ENCODE assay signal across 11 mouse cellular contexts in the genomic region with DNA sequence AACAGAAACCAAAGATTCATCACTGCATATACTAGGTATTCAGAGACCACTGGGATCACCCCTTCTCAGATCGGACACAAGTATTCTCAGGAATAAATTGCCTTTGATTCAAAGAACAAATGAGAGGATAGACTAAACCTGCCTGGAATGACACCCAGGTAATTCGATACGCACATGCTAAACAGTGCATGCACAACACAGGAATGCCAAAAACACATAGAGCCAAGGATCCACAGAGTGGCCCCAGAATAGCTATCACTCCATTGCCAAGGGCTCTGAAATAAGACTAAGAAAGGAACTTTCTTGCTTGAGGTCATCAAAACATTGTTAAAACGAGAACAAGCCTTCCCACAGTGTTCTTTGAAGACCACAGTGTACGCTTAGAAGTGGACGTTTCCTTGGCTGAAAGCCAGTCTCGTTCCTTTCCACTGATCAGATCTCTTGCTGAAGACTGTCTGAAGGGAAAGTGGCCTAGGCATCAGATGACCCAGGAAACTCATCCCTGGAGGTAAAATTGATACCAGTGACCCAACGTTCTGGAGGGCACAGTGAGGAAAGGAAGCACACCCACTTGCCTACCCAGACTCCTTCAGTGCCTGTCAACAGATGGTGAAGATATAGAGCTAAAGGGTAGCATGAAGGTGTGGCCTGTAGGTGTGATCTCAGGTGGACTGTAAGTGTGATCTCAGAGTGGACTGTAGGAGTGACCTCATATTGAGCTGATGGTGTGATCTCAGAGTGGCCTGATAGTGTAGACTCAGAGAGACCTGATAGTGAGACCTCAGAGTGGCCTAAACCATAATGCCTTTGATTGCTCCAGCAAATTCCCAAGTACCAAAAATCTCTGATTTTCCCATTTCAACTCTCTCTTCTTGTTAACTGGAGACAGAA.
DNase-seq lines count a peak whose midpoint lies in the region; ATAC-seq lines count a peak whose summit lies in the region.
"Had no signal": no experiment of that assay in that cellular context is flagged by ENCODE, and none has a peak within 500 bp of the region (broad histone marks: within the 10 kb centered on the region; RNA-seq: fewer than 3 reads in every experiment).

No protein-coding gene starts in this region.

- peaks cover 11% of the 10 kb centered on the region for H3K4me1 ChIP-seq in kidney, embryonic 14.5 days (ENCODE audit: control insufficient read depth, insufficient read depth, low read length)
- no peaks in the 10 kb centered on the region for H3K4me1 ChIP-seq in hindbrain, embryonic 16.5 days (ENCODE audit: control insufficient read depth, insufficient read depth, low read depth, low read length)

- no peaks in the 10 kb centered on the region for H3K36me3 ChIP-seq in kidney, embryonic 14.5 days (ENCODE audit: control insufficient read depth, insufficient read depth, low read length)
- H3K36me3 ChIP-seq in hindbrain, embryonic 16.5 days (ENCODE audit: control insufficient read depth, insufficient read depth, low read length), result no peaks in the 10 kb centered on the region
- H3K36me3 ChIP-seq: heart, embryonic 15.5 days; limb, embryonic 15.5 days had no signal

- H3K9ac ChIP-seq in kidney, embryonic 14.5 days (ENCODE audit: low read depth, low read length), result no peak overlapping the region
- H3K9ac ChIP-seq in hindbrain, embryonic 16.5 days (ENCODE audit: low read depth, low read length), result no peak overlapping the region
- H3K9ac ChIP-seq: heart, embryonic 15.5 days; limb, embryonic 15.5 days had no signal

- peak overlapping the region; percentile 24; the same call in 1 of the 2 replicates for H3K27ac ChIP-seq in kidney, embryonic 14.5 days (ENCODE audit: low read depth, low read length)
- H3K27ac ChIP-seq in hindbrain, embryonic 16.5 days (ENCODE audit: low read depth, low read length), result no peak overlapping the region
- H3K27ac ChIP-seq: heart, embryonic 15.5 days; limb, embryonic 15.5 days had no signal

- H3K4me2 ChIP-seq in kidney, embryonic 14.5 days (replicated peaks; ENCODE audit: low read depth, low read length), result no peak overlapping the region
- H3K4me2 ChIP-seq in hindbrain, embryonic 16.5 days (ENCODE audit: low read length), result no peak overlapping the region
- H3K4me2 ChIP-seq: heart, embryonic 15.5 days; limb, embryonic 15.5 days had no signal

- H3K4me3 ChIP-seq in kidney, embryonic 14.5 days (ENCODE audit: low read length), result no peak overlapping the region
- H3K4me3 ChIP-seq in hindbrain, embryonic 16.5 days (ENCODE audit: low read length), result no peak overlapping the region
- H3K4me3 ChIP-seq: heart, embryonic 15.5 days; limb, embryonic 15.5 days had no signal

- DNase-seq in kidney, adult 9 months, result no peak
- DNase-seq in retina, postnatal 1 day, result peak; percentile 31
- no peak for DNase-seq in retina, embryonic 14.5 days (ENCODE audit: low spot score)
- DNase-seq in embryo, embryonic 11 days, result no peak
- DNase-seq in adrenal gland, adult 18-20 months (ENCODE audit: low spot score in 2 of 2), result no peak

- H3K27me3 ChIP-seq in kidney, embryonic 14.5 days (ENCODE audit: control insufficient read depth, insufficient read depth, low read length), result no peaks in the 10 kb centered on the region
- H3K27me3 ChIP-seq in hindbrain, embryonic 16.5 days (replicated peaks; ENCODE audit: control insufficient read depth, insufficient read depth, low read length), result no peaks in the 10 kb centered on the region
- H3K27me3 ChIP-seq: CH12.LX; heart, embryonic 15.5 days; limb, embryonic 15.5 days; Patski had no signal

- ATAC-seq in kidney, embryonic 14.5 days (ENCODE audit: low FRiP score, low TSS enrichment), result peak; percentile 69
- peak; percentile 35; the same call in 1 of the 2 replicates for ATAC-seq in hindbrain, embryonic 16.5 days

- H3K9me3 ChIP-seq in kidney, embryonic 14.5 days (ENCODE audit: control insufficient read depth, low read length), result no peaks in the 10 kb centered on the region
- no peaks in the 10 kb centered on the region for H3K9me3 ChIP-seq in hindbrain, embryonic 16.5 days (ENCODE audit: control insufficient read depth, low read length)
- H3K9me3 ChIP-seq: heart, embryonic 15.5 days; limb, embryonic 15.5 days had no signal

- 31% methylated on average over 8 of the region's 8 CpGs for WGBS in kidney, embryonic 14.5 days
- 61% methylated on average over 8 of the region's 8 CpGs for WGBS in hindbrain, embryonic 16.5 days
